Mouse (Mus musculus): ENCODE results near the gene Olfr190. TPM values are rescaled to one million over a fixed set of nuclear protein-coding genes. Genes with fewer than 3 reads are reported as not detected.
"Not testable (repeated sequence)": the region's sequence is repeated elsewhere in the genome, so short reads cannot be mapped to it uniquely, and the experiment has no call there.

The Olfr190 gene
- not detected in 2 replicates for polyA plus RNA-seq (2015; fragmentation: Nextera tagmentation; extraction: Ambion mirVana)

GRCm38 (mm10) chr16:59077905-59078304 lies at the start of gene Olfr190:
Gene Olfr190, minus strand, starts transcription at chr16:59078005.
- Histone ChIP-seq H3K4me1 (ENCODE audit: control insufficient read depth, insufficient read depth, low read length) (no peaks in the 10 kb centered on the region), H3K9ac (ENCODE audit: low read length) (no peak within 1 kb of the TSS), H3K27me3 (ENCODE audit: control insufficient read depth, insufficient read depth, low read length) (no peaks in the 10 kb centered on the region), H3K4me2 (ENCODE audit: low read depth, low read length) (no peak within 1 kb of the TSS), H3K4me3 (ENCODE audit: low read length) (no peak within 1 kb of the TSS), H3K27ac (ENCODE audit: low read length) (no peak within 1 kb of the TSS), H3K36me3 (ENCODE audit: control insufficient read depth, insufficient read depth) (no peaks in the 10 kb centered on the region), H3K9me3 (replicated peaks; ENCODE audit: control insufficient read depth, low read length) (no peaks in the 10 kb centered on the region)
- no peak for ATAC-seq (replicated peaks; ENCODE audit: extremely low read depth, insufficient read depth, low FRiP score)
- WGBS = 82% methylated on average over 5 of the region's 5 CpGs

DNA sequence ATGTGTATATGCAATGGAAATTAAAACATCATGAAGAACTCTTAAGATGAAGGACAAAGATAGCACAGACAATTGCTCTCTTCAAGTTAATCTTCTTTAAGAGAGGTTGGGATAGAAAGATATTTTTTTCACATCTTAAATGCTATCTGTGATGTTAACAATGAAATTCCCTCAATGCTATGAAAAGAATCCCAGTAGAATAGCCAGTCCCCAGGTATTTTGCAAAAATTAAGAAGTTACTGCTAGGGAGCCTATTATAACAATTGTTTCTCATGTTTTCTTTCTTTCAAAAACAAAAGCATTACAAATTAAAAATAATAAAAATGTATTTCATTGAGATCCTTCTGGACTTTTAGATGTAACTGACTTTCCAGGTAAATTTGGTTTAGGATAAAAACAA lies 43.2 kb upstream of the Olfr190 start, which contains the start of gene Olfr194:
TSS of gene Olfr194 (minus strand) at position 101 of the 400 bp plus-strand sequence.
- Histone ChIP-seq H3K4me3 (ENCODE audit: low read length) (no peak within 1 kb of the TSS), H3K4me2 (ENCODE audit: low read depth, low read length) (no peak within 1 kb of the TSS), H3K36me3 (ENCODE audit: control insufficient read depth, insufficient read depth) (no peaks in the 10 kb centered on the region), H3K9ac (ENCODE audit: low read length) (no peak within 1 kb of the TSS), H3K4me1 (ENCODE audit: control insufficient read depth, insufficient read depth, low read length) (no peaks in the 10 kb centered on the region), H3K9me3 (replicated peaks; ENCODE audit: control insufficient read depth, low read length) (0 out of 2 replicates have a peak, but pooled peaks cover 2% of the 10 kb centered on the region), H3K27me3 (ENCODE audit: control insufficient read depth, insufficient read depth, low read length) (no peaks in the 10 kb centered on the region), H3K27ac (ENCODE audit: low read length) (no peak within 1 kb of the TSS)
- no peak for ATAC-seq (replicated peaks; ENCODE audit: extremely low read depth, insufficient read depth, low FRiP score)

- H3K9ac ChIP-seq (ENCODE audit: low read length) = no peak within 1 kb of the TSS
- H3K4me1 ChIP-seq (ENCODE audit: control insufficient read depth, insufficient read depth, low read length) = no peaks in the 10 kb centered on the region
- H3K27me3 ChIP-seq (ENCODE audit: control insufficient read depth, insufficient read depth, low read length) = no peaks in the 10 kb centered on the region
- H3K27ac ChIP-seq (ENCODE audit: low read length) = no peak within 1 kb of the TSS
- no peak within 1 kb of the TSS for H3K4me3 ChIP-seq (ENCODE audit: low read length)
- no peak for ATAC-seq (replicated peaks; ENCODE audit: extremely low read depth, insufficient read depth, low FRiP score)
- no peaks in the 10 kb centered on the region for H3K36me3 ChIP-seq (ENCODE audit: control insufficient read depth, insufficient read depth)
- WGBS = 84% methylated on average over 1 of the region's 1 CpGs
- H3K4me2 ChIP-seq (ENCODE audit: low read depth, low read length) = no peak within 1 kb of the TSS
- no peaks in the 10 kb centered on the region for H3K9me3 ChIP-seq (replicated peaks; ENCODE audit: control insufficient read depth, low read length)
These were observed 34.0 kb upstream of the Olfr190 start, which contains the start of gene Olfr193 for GRCm38 (mm10) chr16:59111781-59112180. Gene Olfr193, minus strand, starts transcription at chr16:59111881.

GRCm38 (mm10) chr16:59108522-59108921 lies 30.7 kb upstream of the Olfr190 start:
- not testable (repeated sequence) for H3K9ac ChIP-seq (ENCODE audit: low read length); ATAC-seq (replicated peaks; ENCODE audit: extremely low read depth, insufficient read depth, low FRiP score); H3K4me1 ChIP-seq (ENCODE audit: control insufficient read depth, insufficient read depth, low read length); H3K36me3 ChIP-seq (ENCODE audit: control insufficient read depth, insufficient read depth); H3K27me3 ChIP-seq (ENCODE audit: control insufficient read depth, insufficient read depth, low read length); H3K9me3 ChIP-seq (replicated peaks; ENCODE audit: control insufficient read depth, low read length); H3K4me3 ChIP-seq (ENCODE audit: low read length); H3K27ac ChIP-seq (ENCODE audit: low read length); H3K4me2 ChIP-seq (ENCODE audit: low read depth, low read length)
- WGBS = 33% methylated on average over 5 of the region's 5 CpGs

DNA sequence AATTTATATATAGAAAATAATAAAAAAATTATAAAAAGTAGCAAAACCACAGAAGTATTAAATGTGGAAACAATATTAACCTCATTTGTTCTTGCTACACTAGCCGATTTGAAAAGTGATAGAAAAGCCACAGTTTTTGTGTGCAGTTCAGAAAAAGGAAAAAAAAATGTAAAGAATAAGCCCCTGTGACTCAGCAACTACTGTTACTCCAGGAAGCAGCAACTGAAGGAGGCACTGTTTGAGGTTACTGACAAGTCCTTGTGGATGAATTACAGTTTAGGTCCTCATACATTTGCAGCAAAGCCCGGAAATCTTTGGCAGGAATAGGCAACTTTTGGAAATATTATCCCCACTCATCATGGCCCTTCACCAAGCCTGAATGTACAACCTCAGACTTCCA lies 27.5 kb upstream of the Olfr190 start:
- no peak for ATAC-seq (replicated peaks; ENCODE audit: extremely low read depth, insufficient read depth, low FRiP score)
- no peaks in the 10 kb centered on the region for H3K9me3 ChIP-seq (replicated peaks; ENCODE audit: control insufficient read depth, low read length)
- 70% methylated on average over 2 of the region's 2 CpGs for WGBS
- no peaks in the 10 kb centered on the region for H3K4me1 ChIP-seq (ENCODE audit: control insufficient read depth, insufficient read depth, low read length)
- H3K4me2 ChIP-seq (ENCODE audit: low read depth, low read length) = no peak overlapping the region
- no peak overlapping the region for H3K4me3 ChIP-seq (ENCODE audit: low read length)
- H3K9ac ChIP-seq (ENCODE audit: low read length) = no peak overlapping the region
- H3K27ac ChIP-seq (ENCODE audit: low read length) = no peak overlapping the region
- H3K27me3 ChIP-seq (ENCODE audit: control insufficient read depth, insufficient read depth, low read length) = no peaks in the 10 kb centered on the region
- no peaks in the 10 kb centered on the region for H3K36me3 ChIP-seq (ENCODE audit: control insufficient read depth, insufficient read depth)

GRCm38 (mm10) chr16:59089722-59090121 lies 11.9 kb upstream of the Olfr190 start, which contains the start of gene Olfr191:
Gene Olfr191, minus strand, starts transcription at chr16:59089822.
- H3K4me1 ChIP-seq (ENCODE audit: control insufficient read depth, insufficient read depth, low read length); H3K36me3 ChIP-seq (ENCODE audit: control insufficient read depth, insufficient read depth); H3K9ac ChIP-seq (ENCODE audit: low read length); ATAC-seq (replicated peaks; ENCODE audit: extremely low read depth, insufficient read depth, low FRiP score); H3K4me2 ChIP-seq (ENCODE audit: low read depth, low read length); H3K27me3 ChIP-seq (ENCODE audit: control insufficient read depth, insufficient read depth, low read length); H3K9me3 ChIP-seq (replicated peaks; ENCODE audit: control insufficient read depth, low read length); H3K4me3 ChIP-seq (ENCODE audit: low read length); H3K27ac ChIP-seq (ENCODE audit: low read length): not testable (repeated sequence)
- WGBS = 58% methylated on average over 1 of the region's 1 CpGs

DNA sequence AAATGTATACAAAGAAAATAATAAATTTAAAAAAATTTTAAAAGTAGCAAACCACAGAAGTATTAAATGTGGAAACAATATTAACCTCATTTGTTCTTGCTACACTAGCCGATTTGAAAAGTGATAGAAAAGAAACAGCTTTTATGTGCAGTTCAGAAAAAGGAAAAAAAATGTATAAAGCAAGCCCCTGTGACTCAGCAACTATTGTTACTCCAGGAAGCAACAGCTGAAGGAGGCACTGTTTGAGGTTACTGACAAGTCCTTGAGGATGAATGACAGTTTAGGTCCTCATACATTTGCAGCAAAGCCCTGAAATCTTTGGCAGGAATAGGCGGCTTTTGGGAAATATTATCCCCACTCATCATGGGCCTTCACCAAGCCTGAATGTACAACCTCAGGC lies 3.3 kb upstream of the Olfr190 start:
- not testable (repeated sequence) for H3K4me2 ChIP-seq (ENCODE audit: low read depth, low read length); H3K9ac ChIP-seq (ENCODE audit: low read length); H3K4me3 ChIP-seq (ENCODE audit: low read length); ATAC-seq (replicated peaks; ENCODE audit: extremely low read depth, insufficient read depth, low FRiP score); H3K9me3 ChIP-seq (replicated peaks; ENCODE audit: control insufficient read depth, low read length); H3K27me3 ChIP-seq (ENCODE audit: control insufficient read depth, insufficient read depth, low read length); H3K27ac ChIP-seq (ENCODE audit: low read length); H3K36me3 ChIP-seq (ENCODE audit: control insufficient read depth, insufficient read depth); H3K4me1 ChIP-seq (ENCODE audit: control insufficient read depth, insufficient read depth, low read length)
- WGBS = 68% methylated on average over 2 of the region's 2 CpGs

DNA sequence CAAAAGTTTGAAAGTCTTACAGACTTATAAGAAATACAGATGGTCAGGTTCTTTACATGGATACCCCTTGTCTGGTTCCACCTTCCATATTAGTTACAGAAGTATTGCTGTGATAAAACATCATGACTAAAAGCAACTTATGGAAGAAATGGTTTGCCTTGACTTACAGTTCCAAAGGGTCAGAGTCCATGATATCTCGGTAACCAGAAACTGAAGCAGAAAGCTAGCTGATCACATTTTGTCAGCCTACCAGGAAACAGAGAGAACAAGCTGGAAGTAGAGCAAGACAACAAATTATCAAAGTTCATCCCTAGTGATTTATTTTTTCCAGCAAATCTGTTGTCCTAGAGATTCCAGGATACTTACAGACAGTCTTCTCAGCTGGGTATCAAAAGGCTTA lies 4.3 kb downstream of the Olfr190 start:
- no peak overlapping the region for H3K4me2 ChIP-seq (ENCODE audit: low read depth, low read length)
- 73% methylated on average over 1 of the region's 1 CpGs for WGBS

GRCm38 (mm10) chr16:59071755-59072154 lies 6.0 kb downstream of the Olfr190 start:
- H3K36me3 ChIP-seq (ENCODE audit: control insufficient read depth, insufficient read depth) = no peaks in the 10 kb centered on the region
- H3K27ac ChIP-seq (ENCODE audit: low read length) = no peak overlapping the region
- H3K9me3 ChIP-seq (replicated peaks; ENCODE audit: control insufficient read depth, low read length) = no peaks in the 10 kb centered on the region
- no peak overlapping the region for H3K9ac ChIP-seq (ENCODE audit: low read length)
- no peaks in the 10 kb centered on the region for H3K4me1 ChIP-seq (ENCODE audit: control insufficient read depth, insufficient read depth, low read length)
- ATAC-seq (replicated peaks; ENCODE audit: extremely low read depth, insufficient read depth, low FRiP score) = no peak
- no peaks in the 10 kb centered on the region for H3K27me3 ChIP-seq (ENCODE audit: control insufficient read depth, insufficient read depth, low read length)
- H3K4me3 ChIP-seq (ENCODE audit: low read length) = no peak overlapping the region
- H3K4me2 ChIP-seq (ENCODE audit: low read depth, low read length) = no peak overlapping the region

More for the DNA sequence above, 4.3 kb downstream of the Olfr190 start:
- no peaks in the 10 kb centered on the region for H3K4me1 ChIP-seq (ENCODE audit: control insufficient read depth, insufficient read depth, low read length)
- no peaks in the 10 kb centered on the region for H3K9me3 ChIP-seq (replicated peaks; ENCODE audit: control insufficient read depth, low read length)
- H3K4me3 ChIP-seq (ENCODE audit: low read length) = no peak overlapping the region
- H3K27ac ChIP-seq (ENCODE audit: low read length) = no peak overlapping the region
- no peaks in the 10 kb centered on the region for H3K36me3 ChIP-seq (ENCODE audit: control insufficient read depth, insufficient read depth)
- no peak for ATAC-seq (replicated peaks; ENCODE audit: extremely low read depth, insufficient read depth, low FRiP score)
- no peak overlapping the region for H3K9ac ChIP-seq (ENCODE audit: low read length)
- H3K27me3 ChIP-seq (ENCODE audit: control insufficient read depth, insufficient read depth, low read length) = no peaks in the 10 kb centered on the region
